8 mouse cellular contexts compared by ENCODE assay signal in the genomic region with DNA sequence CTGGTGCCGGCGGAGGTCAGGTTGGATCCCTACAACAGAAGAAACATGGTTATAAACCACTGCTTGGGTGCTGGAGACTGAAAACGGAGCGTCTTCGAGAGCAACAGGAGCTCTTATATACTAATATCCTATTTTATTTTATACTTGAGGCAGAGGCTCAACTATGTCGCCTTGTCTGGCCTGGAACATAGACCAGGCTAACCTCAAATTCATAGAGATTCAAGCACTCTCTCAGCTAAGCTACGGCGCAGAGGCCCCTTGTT. TPM values are rescaled to one million over a fixed set of nuclear protein-coding genes. Genes with fewer than 3 reads are reported as not detected.
DNase-seq lines count a peak whose midpoint lies in the region; ATAC-seq and TF ChIP-seq lines count a peak whose summit lies in the region.

No protein-coding gene starts in this region.

- H3K27me3 ChIP-seq in heart, embryonic 11.5 days (ENCODE audit: control insufficient read depth, insufficient read depth, low read length), result no peaks in the 10 kb centered on the region
- no peaks in the 10 kb centered on the region for H3K27me3 ChIP-seq in hindbrain, embryonic 10.5 days (ENCODE audit: insufficient read depth, poor library complexity, severe bottlenecking)

- peak overlapping the region; percentile 60 for H3K4me3 ChIP-seq in heart, embryonic 11.5 days (ENCODE audit: low read depth, low read length)
- peak overlapping the region; percentile 64 to 77 for H3K4me3 ChIP-seq in ES-E14 (ENCODE audit: insufficient read depth in 1 of 2, low read depth in 1 of 2, low read length in 2 of 2, poor library complexity in 1 of 2, severe bottlenecking in 1 of 2)
- peak overlapping the region; percentile 70 for H3K4me3 ChIP-seq in hindbrain, embryonic 10.5 days

- DNase-seq in heart, adult 8-10 months (ENCODE audit: low spot score), result no peak
- DNase-seq in ES-E14 (ENCODE audit: low read depth, low spot score), result no peak
- DNase-seq in hindbrain, embryonic 10.5 days (ENCODE audit: low spot score), result no peak
- DNase-seq in right cerebral cortex, postnatal 4 days, result no peak
- no peak for DNase-seq in adrenal gland, adult (ENCODE audit: inconsistent age in 2 of 2, low spot score in 1 of 2)
- DNase-seq in retina, postnatal 1 day, result no peak

- in situ Hi-C loops in ES-E14 (cut with MboI; ENCODE audit: low sequenced_read_pairs in 2 of 2, unreplicated experiment in 2 of 2), result no loop called here

- no peaks in the 10 kb centered on the region for H3K9me3 ChIP-seq in heart, embryonic 11.5 days (replicated peaks; ENCODE audit: control insufficient read depth, low read length)
- no peaks in the 10 kb centered on the region for H3K9me3 ChIP-seq in ES-E14 (ENCODE audit: control insufficient read depth, insufficient read depth, low read depth, low read length)
- H3K9me3 ChIP-seq in hindbrain, embryonic 10.5 days, result peaks cover 2% of the 10 kb centered on the region; the same call in 1 of the 2 replicates

- H3K4me1 ChIP-seq in heart, embryonic 11.5 days (ENCODE audit: control insufficient read depth, insufficient read depth, low read length), result peaks cover 11% of the 10 kb centered on the region
- H3K4me1 ChIP-seq in ES-E14 (ENCODE audit: control insufficient read depth in 2 of 2, insufficient read depth in 2 of 2, low read length in 2 of 2, poor library complexity in 1 of 2), result peaks cover 0 to 2% of the 10 kb centered on the region in 2 experiments; a peak in 2 of 4 replicates
- H3K4me1 ChIP-seq in hindbrain, embryonic 10.5 days (replicated peaks), result peaks cover 11% of the 10 kb centered on the region

- H3K4me2 ChIP-seq in heart, embryonic 11.5 days, result peak overlapping the region; percentile 73

- peaks cover 12% of the 10 kb centered on the region for H3K36me3 ChIP-seq in heart, embryonic 11.5 days (ENCODE audit: control insufficient read depth, insufficient read depth, low read length)
- H3K36me3 ChIP-seq in ES-E14 (ENCODE audit: control insufficient read depth, insufficient read depth, low read length, poor library complexity, severe bottlenecking), result peaks cover 14% of the 10 kb centered on the region
- H3K36me3 ChIP-seq in hindbrain, embryonic 10.5 days, result peaks cover 51% of the 10 kb centered on the region

- 53% methylated on average over 8 of the region's 8 CpGs for WGBS in heart, embryonic 11.5 days (ENCODE audit: insufficient replicate concordance)
- WGBS in hindbrain, embryonic 10.5 days, result 67% methylated on average over 8 of the region's 8 CpGs

- ATAC-seq in heart, embryonic 11.5 days (replicated peaks; ENCODE audit: insufficient number of reproducible peaks, low FRiP score, low TSS enrichment), result no peak
- 0 out of 2 replicates have a peak, but pooled peaks have one; percentile 14 for ATAC-seq in megakaryocyte progenitor cell, adult 5-6 weeks (replicated peaks; ENCODE audit: poor library complexity)

- H3K27ac ChIP-seq in heart, embryonic 11.5 days (ENCODE audit: low read depth, low read length), result no peak overlapping the region
- peak overlapping the region; percentile 68; the same call in 1 of the 2 replicates for H3K27ac ChIP-seq in ES-E14 (ENCODE audit: insufficient read depth, low read depth, low read length, poor library complexity, severe bottlenecking)
- H3K27ac ChIP-seq in hindbrain, embryonic 10.5 days, result peak overlapping the region; percentile 89

- H3K9ac ChIP-seq in heart, embryonic 11.5 days (ENCODE audit: low read depth, low read length), result peak overlapping the region; percentile 73
- H3K9ac ChIP-seq in ES-E14 (ENCODE audit: insufficient read depth, low read depth, low read length, poor library complexity, severe bottlenecking), result peak overlapping the region; percentile 85

TF ChIP-seq in ES-E14, 5 proteins besides CTCF, POLR2A, EP300 and RAD21:
- TF ChIP-seq ZNF384 (IDR thresholded peaks at IDR 0.05; ENCODE audit: low read depth, low read length) (no peak), MAFK (IDR thresholded peaks at IDR 0.05; ENCODE audit: insufficient read depth, low read depth, low read length) (no peak), HCFC1 (IDR thresholded peaks at IDR 0.05; ENCODE audit: borderline replicate concordance, insufficient read depth, low read length) (no peak), CHD2 (IDR thresholded peaks at IDR 0.05; ENCODE audit: low read depth, low read length) (no peak), ZC3H11A (IDR thresholded peaks at IDR 0.05; ENCODE audit: borderline replicate concordance, low read depth, low read length) (no peak)

RNA-seq across cellular contexts. Expression of gene Sumf2, which starts 0.7 kb away (rescaled TPM):
- 35.6 and 37.3 TPM in 2 replicates for polyA plus RNA-seq in heart, embryonic 11.5 days (2014; fragmentation: Nextera tagmentation; extraction: Ambion mirVana)
- total RNA-seq in heart, adult 8-10 months (2022), result 10 to 100 TPM in 2 of 4 experiments, 1 to 10 TPM in 2; 5.9 to 11.7 (median 10.7) TPM
- total RNA-seq in ES-E14 (2012; rRNA removed), result 156 and 213 TPM in 2 replicates
- 46.6 and 47.5 TPM in 2 replicates for polyA plus RNA-seq in hindbrain, embryonic 10.5 days (2016; fragmentation: Nextera tagmentation; extraction: Ambion mirVana)
- 6.2 and 7.6 TPM in 2 replicates for total RNA-seq in megakaryocyte progenitor cell, adult 5-6 weeks (2015)
- 18.5 and 25.8 TPM in 2 replicates for total RNA-seq in megakaryocyte progenitor cell, adult 5-6 weeks (2017)

RNA-seq across cellular contexts. Expression of gene Chchd2, which starts 39.8 kb away (rescaled TPM):
- polyA plus RNA-seq in heart, embryonic 11.5 days (2014; fragmentation: Nextera tagmentation; extraction: Ambion mirVana), result 871 and 955 TPM in 2 replicates
- total RNA-seq in heart, adult 8-10 months (2022), result 1,000 to 10,000 TPM; 1,037 to 1,147 (median 1,095) TPM
- total RNA-seq in ES-E14 (2012; rRNA removed), result 738 and 874 TPM in 2 replicates
- 1,092 and 1,098 TPM in 2 replicates for polyA plus RNA-seq in hindbrain, embryonic 10.5 days (2016; fragmentation: Nextera tagmentation; extraction: Ambion mirVana)
- total RNA-seq in megakaryocyte progenitor cell, adult 5-6 weeks (2015), result 404 and 447 TPM in 2 replicates
- total RNA-seq in megakaryocyte progenitor cell, adult 5-6 weeks (2017), result 176 and 233 TPM in 2 replicates

RNA-seq across cellular contexts. Expression of gene Zbed5, which starts 48.0 kb away (rescaled TPM):
- polyA plus RNA-seq in heart, embryonic 11.5 days (2014; fragmentation: Nextera tagmentation; extraction: Ambion mirVana), result 4.8 and 5.8 TPM in 2 replicates
- under 1 TPM; 0.19 to 0.47 (median 0.39) TPM for total RNA-seq in heart, adult 8-10 months (2022)
- 15.7 and 16.6 TPM in 2 replicates for total RNA-seq in ES-E14 (2012; rRNA removed)
- 6.2 and 6.7 TPM in 2 replicates for polyA plus RNA-seq in hindbrain, embryonic 10.5 days (2016; fragmentation: Nextera tagmentation; extraction: Ambion mirVana)
- 3.2 and 4.2 TPM in 2 replicates for total RNA-seq in megakaryocyte progenitor cell, adult 5-6 weeks (2015)
- total RNA-seq in megakaryocyte progenitor cell, adult 5-6 weeks (2017), result 2.4 and 2.8 TPM in 2 replicates

RNA-seq across cellular contexts. Expression of gene Phkg1, which starts 50.9 kb away (rescaled TPM):
- polyA plus RNA-seq in heart, embryonic 11.5 days (2014; fragmentation: Nextera tagmentation; extraction: Ambion mirVana), result 0.32 and 0.42 TPM in 2 replicates
- total RNA-seq in heart, adult 8-10 months (2022), result 10 to 100 TPM; 14.9 to 25.5 (median 21.2) TPM
- total RNA-seq in ES-E14 (2012; rRNA removed), result 6.4 and 7.2 TPM in 2 replicates
- polyA plus RNA-seq in hindbrain, embryonic 10.5 days (2016; fragmentation: Nextera tagmentation; extraction: Ambion mirVana), result 0.10 and 0.26 TPM in 2 replicates
- total RNA-seq in megakaryocyte progenitor cell, adult 5-6 weeks (2015), result 0.12 TPM in 1 of 2 replicates, not detected in the other
- 0.14 and 0.33 TPM in 2 replicates for total RNA-seq in megakaryocyte progenitor cell, adult 5-6 weeks (2017)
